Mouse (Mus musculus) thymus, postnatal 36 days (tissue): ENCODE measurements around the gene Hmg20a.

Source experiments
- DNase-seq, 2 experiments: peaks; one replicate each; pipeline ENCODE4 v3.0.0; 2022; ENCODE audit warnings: mixed read lengths in 2 of 2

Gene Hmg20a

GRCm38 (mm10) chr9:56533916-56534315 is 115.5 kb downstream of the Hmg20a start:
- no peak for DNase-seq

GRCm38 (mm10) chr9:56534727-56535126 is 116.3 kb downstream of the Hmg20a start:
- DNase-seq: no peak

GRCm38 (mm10) chr9:56535361-56535760 is 117.0 kb downstream of the Hmg20a start:
- no peak for DNase-seq

GRCm38 (mm10) chr9:56540051-56540450 is 121.6 kb downstream of the Hmg20a start:
- no peak for DNase-seq

GRCm38 (mm10) chr9:56544687-56545475 is 126.5 kb downstream of the Hmg20a start:
- DNase-seq: no peak
